Mouse (Mus musculus): ENCODE measurements at regions not wholly inside any gene's neighbourhood (a gene's known extent, or its start where the extent isn't known, plus 50 kb on each side); places are given as distances from the start of the nearest gene placed in this dataset.
A peak's percentile ranks its signal among the peaks of the same experiment; 100 is the strongest.

DNA sequence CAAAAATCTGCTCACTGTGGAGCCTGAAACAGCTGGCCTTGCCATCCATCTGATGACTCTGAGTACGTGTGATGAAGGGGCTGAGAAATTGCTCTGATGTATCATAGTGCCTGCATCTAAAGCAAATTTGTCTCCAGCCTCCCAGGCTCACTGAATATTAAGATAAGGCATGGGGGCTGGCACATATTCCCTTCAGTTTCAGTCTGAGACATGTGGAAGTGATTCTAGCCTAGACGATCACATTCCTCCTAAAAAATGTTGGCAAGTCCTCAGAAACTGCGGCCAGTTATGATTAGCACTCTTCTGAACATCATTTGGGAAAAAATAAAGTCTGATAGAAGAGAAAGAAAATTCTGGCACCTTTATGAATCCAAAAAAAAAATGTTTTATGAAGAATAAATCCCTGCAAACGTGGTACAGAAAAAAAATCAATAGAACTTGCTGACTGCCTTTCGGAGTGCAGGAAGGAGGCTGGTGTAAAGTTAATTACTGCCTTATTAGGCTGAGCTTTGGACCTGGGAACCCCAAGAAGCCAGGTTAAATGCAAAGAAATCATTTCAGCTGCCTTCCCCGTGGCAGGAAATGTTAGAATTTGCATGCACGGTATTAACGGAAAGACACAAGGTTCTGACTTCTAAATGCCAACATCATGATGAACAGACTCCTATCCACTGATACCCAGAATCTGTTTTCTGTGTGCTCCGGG is 762.2 kb downstream of the Adgrl2 start:
- no peak for DNase-seq (ENCODE audit: inconsistent age in 2 of 2, low spot score in 1 of 2)

DNA sequence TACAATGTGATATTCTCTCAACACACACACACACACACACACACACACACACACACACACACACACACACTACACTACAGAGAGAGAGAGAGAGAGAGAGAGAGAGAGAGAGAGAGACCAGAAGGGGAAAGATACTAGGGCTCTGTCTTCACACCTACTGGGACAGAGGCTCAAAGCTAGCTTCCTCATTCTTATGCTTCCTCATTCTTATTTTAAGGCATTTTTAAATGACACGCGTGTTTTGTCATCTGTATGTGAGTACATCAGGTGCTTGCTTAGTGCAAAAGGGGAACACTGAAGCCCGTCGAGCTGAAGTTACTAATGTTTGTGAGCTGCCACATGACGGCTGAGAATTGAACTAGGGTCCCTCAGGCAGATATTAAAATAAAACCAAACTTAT is 769.5 kb downstream of the Adgrl2 start:
- DNase-seq (ENCODE audit: inconsistent age in 2 of 2, low spot score in 1 of 2) = no peak

DNA sequence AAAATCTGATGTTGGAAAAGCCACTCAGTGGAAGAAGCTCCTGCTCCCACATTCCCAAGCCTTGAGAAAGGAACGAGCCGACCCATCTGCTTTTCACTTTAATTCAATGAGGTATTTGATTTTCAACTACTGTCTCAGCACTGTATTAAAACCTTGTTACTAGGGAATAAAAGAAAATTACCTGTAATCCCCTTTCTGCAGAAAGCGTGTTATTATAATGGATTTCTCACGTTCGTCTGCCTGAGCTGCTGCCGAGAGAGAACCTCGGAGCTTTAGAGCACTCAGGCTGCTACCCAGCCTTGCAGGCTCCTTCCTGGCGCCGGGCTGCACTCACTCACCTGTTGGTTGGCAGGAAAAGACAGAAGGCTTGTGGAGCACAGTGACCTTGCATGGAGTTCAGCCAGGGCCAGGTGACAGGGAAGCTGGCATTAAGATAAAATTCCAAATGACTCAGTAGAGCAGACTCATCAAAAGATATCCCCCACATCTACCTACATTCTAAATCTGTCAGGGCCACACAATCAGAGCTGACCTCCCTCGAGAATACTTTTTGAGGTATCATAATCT is 770.2 kb downstream of the Adgrl2 start:
- no peak for DNase-seq (ENCODE audit: inconsistent age in 2 of 2, low spot score in 1 of 2)

DNA sequence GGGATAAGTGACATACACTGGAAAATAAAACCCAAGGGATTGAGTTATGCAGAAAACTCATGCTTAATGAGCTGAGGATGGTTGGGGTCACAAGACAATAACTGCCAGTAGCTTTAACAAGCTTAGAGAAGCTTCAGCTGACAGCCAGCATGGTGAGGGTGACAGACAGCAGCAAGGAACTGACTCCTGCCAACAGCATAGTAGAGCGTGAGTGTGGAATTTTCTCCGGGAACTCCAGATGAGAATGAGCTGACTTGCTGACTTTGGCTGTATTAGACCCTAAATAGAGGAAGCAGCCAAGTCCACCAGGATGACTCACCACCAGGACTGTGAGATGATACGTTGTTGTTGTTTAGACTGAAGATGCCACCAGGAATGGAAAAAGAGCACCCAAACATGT is 788.2 kb downstream of the Adgrl2 start:
- DNase-seq (ENCODE audit: inconsistent age in 2 of 2, low spot score in 1 of 2) = no peak

DNA sequence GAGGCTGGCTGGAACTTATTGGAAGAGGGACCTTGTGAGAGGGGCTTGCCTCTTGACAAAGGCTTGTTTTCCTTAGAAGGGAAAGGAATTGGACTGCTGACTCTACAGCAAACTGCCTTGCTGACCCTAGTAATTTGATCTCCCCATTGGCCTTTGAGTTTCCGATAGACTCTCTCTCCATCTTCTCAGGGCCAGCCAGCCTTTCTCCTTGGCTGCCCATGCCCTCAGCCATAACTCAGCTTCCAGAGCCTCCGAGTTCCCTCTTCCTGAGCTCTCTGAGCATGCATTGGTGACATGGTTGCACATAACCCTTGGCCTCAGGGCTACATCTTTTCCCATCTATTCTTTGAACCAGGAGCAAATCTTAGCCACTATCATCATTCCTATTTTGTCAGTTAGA is 803.7 kb downstream of the Adgrl2 start:
- no peak for DNase-seq (ENCODE audit: inconsistent age in 2 of 2, low spot score in 1 of 2)

DNA sequence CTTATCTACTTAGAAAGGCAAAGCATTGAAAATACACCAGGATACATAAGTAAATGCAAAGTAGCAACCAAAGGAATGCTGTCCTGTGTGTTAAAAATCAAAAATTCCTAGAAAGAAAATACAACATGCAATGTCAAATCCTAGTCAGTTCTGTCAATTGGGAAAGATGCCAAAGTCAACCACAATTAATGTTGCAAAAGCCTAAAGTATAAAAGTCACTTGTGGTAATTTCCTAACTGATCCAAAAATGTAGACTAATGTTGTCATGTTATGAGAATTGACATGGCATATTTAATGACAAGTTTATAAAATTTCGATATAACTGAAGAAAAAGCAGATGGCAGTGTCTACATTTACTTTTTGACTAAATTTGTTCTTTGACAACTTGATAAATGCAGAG is 822.8 kb downstream of the Adgrl2 start:
- DNase-seq (ENCODE audit: inconsistent age in 2 of 2, low spot score in 1 of 2) = no peak

DNA sequence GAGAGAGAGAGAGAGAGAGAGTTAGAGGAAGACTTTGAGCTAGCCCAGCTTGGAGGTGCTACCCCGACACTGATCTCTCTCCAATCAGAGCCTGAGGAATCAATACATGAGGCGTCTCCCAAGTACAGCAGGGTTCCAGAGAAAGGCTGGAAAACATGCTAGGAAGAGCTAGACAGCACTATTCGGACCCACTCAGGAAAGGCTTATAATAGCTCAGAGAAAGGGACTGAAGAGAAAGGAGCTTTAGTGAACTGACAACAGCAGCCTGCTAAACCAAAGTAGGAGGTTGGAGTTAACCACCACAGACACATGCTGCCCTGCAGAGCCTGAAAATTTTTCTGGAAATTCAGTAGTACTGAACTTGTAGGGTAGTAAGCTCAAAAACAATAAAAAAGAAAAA is 831.3 kb downstream of the Adgrl2 start:
- no peak for DNase-seq (ENCODE audit: inconsistent age in 2 of 2, low spot score in 1 of 2)

DNA sequence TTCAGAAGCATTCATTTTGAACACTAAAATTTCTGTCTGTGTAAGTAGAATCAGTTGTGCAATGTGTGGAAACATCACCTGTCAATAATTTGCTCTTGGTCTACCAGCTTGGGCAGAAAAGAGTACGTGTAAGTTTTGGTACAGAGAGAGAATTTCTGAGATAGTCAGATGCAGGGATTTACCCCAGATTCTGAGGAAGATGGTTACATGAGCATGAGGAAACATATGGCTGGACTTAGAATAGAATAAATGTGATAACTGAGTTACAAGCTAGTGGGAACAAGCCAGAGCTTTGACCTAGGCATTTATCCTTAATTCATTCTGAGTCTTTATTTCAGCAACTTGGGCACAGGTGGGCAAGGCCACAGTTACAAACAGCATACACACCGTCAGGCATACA is 831.8 kb downstream of the Adgrl2 start:
- no peak for DNase-seq (ENCODE audit: inconsistent age in 2 of 2, low spot score in 1 of 2)

DNA sequence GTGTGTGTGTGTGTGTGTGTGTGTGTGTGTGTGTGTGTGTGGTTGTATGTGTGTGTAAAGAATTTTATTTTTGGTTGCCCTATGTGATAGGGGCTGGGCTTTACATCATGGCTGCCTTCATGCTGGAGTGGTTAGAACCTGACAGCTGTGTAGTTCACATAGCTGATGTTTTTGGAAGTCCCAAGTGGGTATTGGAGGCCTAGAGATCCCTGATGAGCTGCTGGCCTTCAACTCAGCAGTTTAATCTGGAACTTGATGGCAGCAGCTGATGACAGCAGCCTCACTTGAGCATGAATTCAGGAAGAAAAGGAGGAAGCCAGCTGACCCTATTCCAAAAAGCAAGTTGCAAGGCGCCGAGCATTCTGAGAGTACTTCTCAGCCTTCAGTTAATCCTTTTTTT is 846.6 kb downstream of the Adgrl2 start:
- no peak for DNase-seq (ENCODE audit: inconsistent age in 2 of 2, low spot score in 1 of 2)

DNA sequence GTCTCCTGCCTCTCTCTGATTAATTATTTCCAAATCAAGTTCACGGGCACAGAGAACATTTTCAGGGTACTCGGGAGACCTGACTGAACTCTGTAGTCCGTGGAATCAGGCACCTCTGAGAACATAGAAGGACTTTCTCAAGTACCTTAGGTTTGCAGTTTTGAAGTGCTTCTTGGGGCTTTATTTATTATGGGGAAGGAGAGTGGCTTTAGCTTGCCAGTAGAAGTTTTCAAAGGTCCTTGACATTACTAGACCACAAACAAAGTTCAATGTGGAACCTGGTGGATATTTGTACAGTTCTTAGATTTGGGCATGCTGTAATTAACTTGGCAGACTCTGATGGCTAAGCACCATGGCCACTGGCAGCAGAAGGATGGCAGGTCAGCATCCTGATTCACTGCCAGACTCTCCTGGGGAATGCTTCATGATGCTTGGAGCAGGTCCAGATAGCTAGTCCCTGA is 853.5 kb downstream of the Adgrl2 start:
- DNase-seq (ENCODE audit: inconsistent age in 2 of 2, low spot score in 1 of 2) = peak; percentile 8 to 53

DNA sequence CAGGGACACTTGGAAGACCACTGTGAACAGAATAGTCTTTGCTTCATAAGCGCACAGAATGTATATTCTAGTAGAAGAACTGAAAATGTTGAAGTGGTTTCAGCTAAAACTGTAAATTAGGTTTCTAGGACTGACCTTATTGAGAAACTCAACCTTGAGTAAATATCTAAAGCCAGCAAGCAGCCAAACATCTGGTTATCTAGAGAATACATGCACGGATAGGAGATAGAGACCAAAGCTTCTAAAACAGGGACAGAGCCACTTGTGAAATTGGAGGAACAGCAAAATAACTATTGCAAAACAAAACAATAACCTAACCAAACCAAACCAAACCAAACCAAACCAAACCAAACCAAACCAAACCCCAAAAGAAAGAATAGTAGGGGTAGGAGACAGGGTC is 855.7 kb downstream of the Adgrl2 start:
- DNase-seq (ENCODE audit: inconsistent age in 2 of 2, low spot score in 1 of 2) = no peak

DNA sequence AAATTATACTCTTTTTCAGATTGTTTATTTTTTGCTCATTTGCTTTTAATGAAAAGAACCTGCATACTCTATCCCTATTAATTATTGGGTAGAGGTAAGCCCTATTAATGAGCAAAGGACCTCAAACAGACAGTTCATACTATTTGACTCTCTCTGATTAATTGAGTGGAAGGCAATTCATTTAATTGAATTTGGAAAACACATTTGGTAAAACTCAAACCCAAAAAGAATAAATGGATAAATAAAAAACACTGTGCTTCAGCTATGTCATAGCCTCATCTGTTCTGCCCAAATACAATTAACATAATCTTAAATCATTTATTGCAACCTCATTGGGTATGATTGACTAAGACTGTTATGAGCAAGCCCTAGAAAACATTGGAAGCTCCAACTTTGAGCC is 874.8 kb downstream of the Adgrl2 start:
- DNase-seq (ENCODE audit: inconsistent age in 2 of 2, low spot score in 1 of 2) = no peak

DNA sequence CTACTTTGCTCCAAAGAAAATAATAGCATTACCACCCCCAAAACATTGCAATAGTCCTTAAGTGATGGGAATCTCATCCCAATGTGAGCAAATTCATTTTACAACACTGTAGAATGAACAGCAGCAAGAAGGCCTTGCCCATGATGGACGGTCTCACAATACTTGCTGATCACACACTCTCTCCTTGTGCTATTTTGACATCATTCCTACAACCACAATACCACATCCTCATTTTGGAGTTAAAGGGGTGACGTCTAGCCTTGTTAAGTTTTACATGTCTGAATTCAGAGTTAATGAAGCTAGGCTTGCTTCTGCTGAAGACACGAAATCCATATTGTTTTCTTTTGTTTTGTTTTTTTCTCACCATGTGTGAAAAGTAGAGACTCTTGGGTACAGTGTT is 878.2 kb downstream of the Adgrl2 start:
- no peak for DNase-seq (ENCODE audit: inconsistent age in 2 of 2, low spot score in 1 of 2)

DNA sequence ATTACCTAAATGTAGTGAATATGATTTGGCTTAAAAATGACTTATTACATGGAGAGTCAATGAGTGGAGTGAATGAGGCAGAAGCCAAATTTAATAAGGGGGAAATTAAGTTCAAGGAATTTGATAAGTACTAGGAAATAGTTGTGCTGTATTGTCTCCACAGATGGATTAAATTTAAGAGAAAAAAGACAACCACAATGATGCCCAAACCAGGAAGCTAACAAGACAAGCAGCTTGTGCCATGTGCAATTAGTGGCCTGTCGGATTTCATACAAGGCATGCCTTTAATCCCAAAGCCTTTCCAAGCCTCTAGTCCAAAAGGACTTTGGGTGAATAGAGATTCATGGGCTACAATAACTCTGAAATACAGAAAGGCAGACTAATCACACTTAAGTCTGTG is 883.3 kb downstream of the Adgrl2 start:
- DNase-seq (ENCODE audit: inconsistent age in 2 of 2, low spot score in 1 of 2) = no peak

DNA sequence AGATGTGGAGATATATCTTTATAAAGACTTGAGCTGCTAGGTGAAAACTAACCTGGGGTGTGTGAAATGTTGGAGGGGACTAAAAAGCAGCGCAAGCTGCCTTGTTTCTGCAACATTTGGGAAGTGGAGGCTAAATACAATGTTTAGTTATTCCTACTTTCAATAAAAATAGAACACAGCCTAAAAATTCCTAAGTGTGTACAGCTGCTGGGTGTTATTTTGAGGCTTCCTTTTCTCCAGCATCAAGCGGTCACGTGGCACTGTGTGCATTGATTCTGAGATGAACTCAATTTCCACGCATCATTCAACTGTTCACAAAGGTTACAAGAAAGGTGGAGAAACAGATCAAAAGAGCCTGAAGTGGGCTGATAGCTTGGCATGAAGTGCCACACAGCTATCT is 896.4 kb downstream of the Adgrl2 start:
- no peak for DNase-seq (ENCODE audit: inconsistent age in 2 of 2, low spot score in 1 of 2)

DNA sequence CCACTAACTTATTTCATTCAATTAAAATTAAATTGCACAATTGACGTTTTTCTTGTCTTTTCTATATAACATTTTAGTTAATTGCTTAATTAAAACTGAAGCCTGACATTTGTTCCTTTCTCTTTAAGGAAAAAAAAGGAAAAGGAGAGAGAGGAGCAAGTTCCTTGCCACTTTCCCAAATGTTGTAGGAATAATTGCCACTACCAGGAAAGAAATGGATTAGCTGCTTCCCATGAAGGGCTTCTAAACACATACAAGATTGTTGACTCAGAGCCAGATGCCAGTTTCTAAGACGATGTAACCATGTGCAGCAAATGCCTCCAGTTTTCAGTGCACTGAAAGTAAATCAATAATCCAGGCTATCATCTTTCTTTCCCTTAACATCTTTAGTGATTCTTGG is 914.5 kb downstream of the Adgrl2 start:
- DNase-seq (ENCODE audit: inconsistent age in 2 of 2, low spot score in 1 of 2) = no peak

DNA sequence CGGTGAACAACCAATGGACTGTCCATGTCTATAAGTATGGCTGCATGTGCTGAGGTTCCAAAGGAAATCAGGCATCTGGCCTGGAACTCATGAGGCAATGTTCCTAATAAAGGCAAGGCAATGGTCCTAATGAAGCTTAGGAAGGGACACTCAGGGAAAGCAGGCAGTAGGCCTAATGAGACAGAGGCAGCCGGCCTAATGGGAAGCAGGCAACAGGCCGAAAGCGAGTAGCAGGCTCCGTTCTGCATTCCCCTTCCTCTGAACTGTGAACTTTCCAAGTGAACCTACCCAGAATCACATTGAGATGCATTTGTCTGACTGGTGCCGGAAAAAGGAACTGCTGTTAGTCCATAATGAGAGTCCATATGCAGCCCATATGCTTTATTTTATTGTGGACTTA is 923.7 kb downstream of the Adgrl2 start:
- no peak for DNase-seq (ENCODE audit: inconsistent age in 2 of 2, low spot score in 1 of 2)

DNA sequence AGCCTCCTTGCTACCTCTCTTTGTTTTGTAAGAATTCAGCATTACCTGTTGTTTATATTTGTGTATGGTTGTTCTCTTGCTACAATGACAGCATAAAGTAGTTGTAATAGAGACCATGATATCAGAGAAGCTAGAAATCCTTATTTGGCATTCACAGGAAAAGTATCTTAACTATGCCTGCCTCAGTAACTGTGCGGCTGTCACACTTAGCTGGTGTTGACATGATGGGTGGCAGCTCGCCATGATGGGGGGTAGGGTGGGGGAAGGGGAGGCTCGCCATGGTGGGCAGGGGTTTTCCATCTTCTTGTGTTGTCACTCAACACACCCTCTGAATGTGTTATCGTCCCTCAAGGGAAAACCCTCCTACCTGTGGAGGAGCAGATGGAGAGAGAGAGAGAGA is 934.3 kb downstream of the Adgrl2 start:
- no peak for DNase-seq (ENCODE audit: inconsistent age in 2 of 2, low spot score in 1 of 2)

DNA sequence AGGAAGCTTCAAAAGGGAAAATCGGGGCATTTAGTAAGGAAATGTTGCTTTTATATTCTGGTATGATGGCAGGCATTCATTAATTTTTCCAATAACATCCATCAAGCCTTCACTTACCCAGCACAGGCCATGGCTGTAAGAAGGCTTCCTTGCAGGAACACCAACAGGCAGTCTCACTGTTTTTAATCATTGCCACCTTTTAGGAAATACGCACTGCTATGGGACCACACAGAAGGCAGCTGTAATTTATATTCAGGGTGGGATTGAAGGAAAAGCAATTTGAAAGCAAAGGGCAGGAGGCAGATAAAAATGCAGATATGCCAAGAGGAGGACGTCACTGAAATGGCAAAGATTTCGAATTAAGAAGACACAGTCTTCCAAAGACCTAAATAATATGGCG is 937.8 kb downstream of the Adgrl2 start:
- no peak for DNase-seq (ENCODE audit: inconsistent age in 2 of 2, low spot score in 1 of 2)

DNA sequence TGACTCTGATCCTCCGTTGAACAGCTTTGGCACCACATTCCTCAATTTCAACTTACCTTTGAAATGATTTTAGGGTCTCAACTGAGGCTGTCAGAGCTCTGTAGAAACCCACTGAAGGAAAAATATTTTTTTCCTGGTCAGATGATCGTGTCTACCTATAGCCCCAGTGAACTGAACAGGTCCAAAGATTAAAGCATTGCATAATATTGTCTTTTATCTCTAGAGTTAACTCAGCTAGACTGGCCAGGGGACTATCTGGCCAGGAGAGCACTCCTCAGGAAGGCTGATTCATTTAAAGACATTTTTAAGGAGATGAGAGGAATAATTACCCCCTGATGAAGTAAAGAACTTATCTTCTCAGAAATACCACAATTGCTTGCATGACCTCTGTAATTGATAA is 942.1 kb downstream of the Adgrl2 start:
- no peak for DNase-seq (ENCODE audit: inconsistent age in 2 of 2, low spot score in 1 of 2)

DNA sequence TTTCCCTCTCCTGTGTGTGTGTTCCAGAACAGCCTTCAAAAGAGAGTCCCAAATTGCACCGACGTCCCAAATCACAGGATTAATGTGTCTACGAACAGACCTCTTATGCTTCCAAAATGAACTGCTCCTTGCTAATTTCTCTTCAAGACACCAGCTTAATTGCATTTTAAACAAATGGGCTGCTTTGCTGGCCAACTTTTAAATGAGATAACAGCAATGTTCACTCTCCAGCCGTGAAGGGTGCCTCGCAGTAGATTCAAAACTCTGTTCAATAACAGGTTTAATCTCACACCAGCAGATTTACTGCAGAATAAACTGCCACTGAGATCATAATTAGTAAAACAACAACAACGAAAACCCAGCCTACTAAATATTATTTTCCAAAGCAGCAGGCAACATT is 957.8 kb downstream of the Adgrl2 start:
- no peak for DNase-seq (ENCODE audit: inconsistent age in 2 of 2, low spot score in 1 of 2)

DNA sequence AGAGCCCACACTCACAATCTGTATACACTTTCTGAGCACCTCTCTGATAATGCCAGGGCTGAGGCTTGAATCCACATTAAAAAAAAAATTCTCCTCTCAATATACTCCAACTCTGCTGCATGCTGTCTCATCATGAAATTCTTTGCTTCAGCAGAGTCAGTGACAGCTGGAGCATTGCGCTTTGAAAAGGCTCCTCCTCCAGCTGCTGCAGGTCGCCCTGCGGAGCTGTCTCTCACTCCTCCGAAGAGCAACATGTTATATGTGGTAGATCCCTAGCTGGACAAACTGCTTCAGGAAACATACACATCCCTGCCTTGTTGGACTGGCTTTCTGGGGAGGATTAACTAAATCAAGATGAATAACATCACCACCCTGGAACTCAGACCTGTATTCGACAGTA is 984.5 kb downstream of the Adgrl2 start:
- DNase-seq (ENCODE audit: inconsistent age in 2 of 2, low spot score in 1 of 2) = peak in 1 of 2 experiments; percentile 19

DNA sequence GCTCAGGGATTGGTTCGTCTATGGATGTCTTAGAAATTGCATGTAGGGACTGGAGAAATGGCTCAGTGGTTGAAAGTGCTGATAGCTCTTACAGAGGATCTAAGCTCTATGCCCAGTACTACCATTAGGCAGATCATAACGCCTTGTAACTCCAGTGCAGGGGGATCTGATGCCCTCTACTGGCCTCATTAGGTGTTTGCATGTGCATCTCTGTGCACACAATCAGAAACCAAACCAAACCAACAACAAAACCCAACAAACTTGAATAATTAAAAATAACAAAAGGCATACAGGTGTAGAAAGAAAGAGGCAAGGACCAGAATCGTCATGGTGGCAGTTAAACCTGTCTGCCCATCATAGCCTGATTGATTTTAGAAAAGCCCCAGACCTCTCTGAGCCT is 986.3 kb downstream of the Adgrl2 start:
- peak in 1 of 2 experiments; percentile 46 for DNase-seq (ENCODE audit: inconsistent age in 2 of 2, low spot score in 1 of 2)

Measured in adrenal gland, adult (tissue).